Mouse (Mus musculus) limb, embryonic 15.5 days (tissue): ENCODE results near the gene Mthfsd. TPM values are rescaled to one million over a fixed set of nuclear protein-coding genes. Genes with fewer than 3 reads are reported as not detected.

Source experiments
- ATAC-seq: fragments of 200-750 bp; cut with Nextera tagmentation; 2 replicates; pipeline ENCODE4 v1.8.0; 2017; ENCODE audit warnings: low read depth, moderate TSS enrichment; ENCODE audit not compliant: insufficient number of reproducible peaks, low FRiP score, low TSS enrichment
- H3K27ac ChIP-seq: fragments of 300-500 bp; sonication (generic); 2 replicates; pipeline ENCODE4 v1.5.1; 2015; ENCODE audit warnings: moderate library complexity, mild to moderate bottlenecking, inconsistent platforms
- H3K27me3 ChIP-seq: fragments of 300-500 bp; sonication (generic); 2 replicates; pipeline ENCODE4 v1.6.1; 2015; ENCODE audit warnings: inconsistent platforms
- H3K36me3 ChIP-seq: fragments of 300-500 bp; sonication (generic); 2 replicates; pipeline ENCODE4 v1.6.1; 2015; ENCODE audit warnings: inconsistent platforms
- H3K4me1 ChIP-seq: fragments of 300-500 bp; sonication (generic); 2 replicates; pipeline ENCODE4 v1.6.1; 2015; ENCODE audit warnings: inconsistent platforms
- H3K4me2 ChIP-seq: fragments of 300-500 bp; sonication (generic); 2 replicates; pipeline ENCODE4 v1.6.1; 2015; ENCODE audit warnings: mild to moderate bottlenecking, inconsistent platforms
- H3K4me3 ChIP-seq: fragments of 300-500 bp; sonication (generic); 2 replicates; pipeline ENCODE4 v1.5.1; 2015; ENCODE audit warnings: mild to moderate bottlenecking, inconsistent platforms
- H3K9ac ChIP-seq: fragments of 300-500 bp; sonication (generic); 2 replicates; pipeline ENCODE4 v1.6.1; 2015; ENCODE audit warnings: inconsistent platforms
- H3K9me3 ChIP-seq: fragments of 300-500 bp; sonication (generic); 2 replicates; pipeline ENCODE4 v1.6.1; 2016; ENCODE audit warnings: inconsistent platforms
- WGBS: fragments of 180-500 bp; shearing (Covaris S2); methylation state at CpG from one replicate; pipeline ENCODE4 v1.1.7; 2015; 5-methylcytosine and 5-hydroxymethylcytosine counted together
- polyA plus RNA-seq: library from polyadenylated mRNA; unstranded; fragments of >200 nt; fragmentation: Nextera tagmentation; extraction: Ambion mirVana; gene quantifications from 2 replicates; pipeline ENCODE4 v1.2.1, GENCODE M21; 2015

The Mthfsd gene
- polyA plus RNA-seq, 1 experiment from 2014 or later, result 62.0 TPM

DNA sequence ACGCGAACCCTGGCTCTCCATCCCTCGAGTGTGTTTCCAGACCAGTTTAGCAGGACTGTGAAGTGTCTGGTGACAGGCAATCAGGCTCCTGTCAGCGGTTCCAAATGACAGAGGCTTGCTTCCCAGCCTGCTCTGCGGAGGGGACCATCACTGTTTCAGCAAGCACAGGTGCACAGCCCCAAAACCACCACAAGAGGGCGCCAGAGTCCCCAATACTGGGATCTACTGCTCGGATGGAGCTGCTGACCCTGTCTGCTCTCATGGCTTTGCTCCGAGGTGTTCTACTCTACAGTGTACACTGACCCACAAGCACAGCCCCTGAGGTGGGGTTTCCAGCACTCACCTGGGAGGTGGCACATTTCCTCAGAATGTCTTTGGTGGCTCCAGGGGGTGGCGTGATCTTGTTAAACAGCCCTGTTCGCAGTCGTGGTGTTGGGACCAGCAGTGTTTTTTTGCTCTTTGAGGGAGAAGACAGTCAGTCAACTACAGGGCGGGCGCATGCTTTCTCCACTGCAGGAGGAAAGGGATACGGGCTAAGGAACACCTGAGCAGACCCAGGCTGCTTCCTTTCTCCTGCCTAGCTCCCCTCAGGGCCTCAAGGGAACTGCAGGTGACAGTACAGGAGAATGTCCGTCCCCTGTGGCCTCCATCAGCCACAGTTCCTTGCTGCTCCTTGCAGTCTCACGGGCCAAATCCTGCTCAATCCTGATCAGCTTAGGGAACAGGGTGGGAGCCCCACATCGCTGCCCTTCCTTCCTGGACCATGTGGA, 4.0 kb downstream of the Mthfsd start:
- H3K9me3 ChIP-seq, result no peaks in the 10 kb centered on the region
- H3K27ac ChIP-seq, result no peak overlapping the region
- H3K36me3 ChIP-seq, result peaks cover 61% of the 10 kb centered on the region
- no peak overlapping the region for H3K9ac ChIP-seq
- H3K27me3 ChIP-seq, result no peaks in the 10 kb centered on the region
- no peak for ATAC-seq
- no peak overlapping the region for H3K4me2 ChIP-seq
- H3K4me3 ChIP-seq, result no peak overlapping the region
- H3K4me1 ChIP-seq, result peaks cover 13% of the 10 kb centered on the region
- 48% methylated on average over 17 of the region's 17 CpGs for WGBS

- no peak overlapping the region for H3K27ac ChIP-seq
These were observed 14.7 kb downstream of the Mthfsd start for GRCm38 (mm10) chr8:121093496-121093895.

DNA sequence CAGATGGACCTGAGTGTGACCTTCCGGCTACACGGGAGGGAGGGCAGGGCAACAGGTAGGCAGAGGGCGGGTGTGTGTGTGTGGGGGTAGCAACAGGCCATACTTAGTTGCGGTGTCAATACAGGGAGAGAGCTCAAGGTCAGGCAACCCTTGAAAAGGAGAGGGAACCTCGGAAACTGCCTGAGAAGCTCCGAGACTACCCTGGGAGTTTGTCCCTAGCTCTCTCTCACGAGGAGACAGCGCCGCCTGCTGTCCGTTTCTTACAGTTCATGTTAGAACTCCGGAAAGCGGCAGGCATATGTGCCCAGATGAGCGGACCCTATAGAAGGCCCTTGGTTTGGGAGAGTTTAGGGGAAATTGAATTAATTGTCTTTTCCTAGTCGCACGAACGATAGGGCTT, 15.6 kb downstream of the Mthfsd start:
- peak; percentile 46; the same call in 1 of the 2 replicates for ATAC-seq
- no peak overlapping the region for H3K27ac ChIP-seq
- H3K4me2 ChIP-seq, result no peak overlapping the region
- peaks cover 15% of the 10 kb centered on the region for H3K4me1 ChIP-seq
- no peaks in the 10 kb centered on the region for H3K9me3 ChIP-seq
- H3K36me3 ChIP-seq, result peaks cover 8% of the 10 kb centered on the region
- H3K9ac ChIP-seq, result no peak overlapping the region
- H3K27me3 ChIP-seq, result peaks cover 68% of the 10 kb centered on the region
- H3K4me3 ChIP-seq, result no peak overlapping the region
- WGBS, result 3% methylated on average over 16 of the region's 16 CpGs

More at GRCm38 (mm10) chr8:121093496-121093895, 14.7 kb downstream of the Mthfsd start:
- 63% methylated on average over 6 of the region's 6 CpGs for WGBS
- no peak overlapping the region for H3K4me2 ChIP-seq
- H3K36me3 ChIP-seq, result peaks cover 17% of the 10 kb centered on the region
- H3K4me1 ChIP-seq, result peaks cover 15% of the 10 kb centered on the region
- no peak overlapping the region for H3K9ac ChIP-seq
- peak; percentile 38; the same call in 1 of the 2 replicates for ATAC-seq
- no peaks in the 10 kb centered on the region for H3K9me3 ChIP-seq
- no peak overlapping the region for H3K4me3 ChIP-seq
- H3K27me3 ChIP-seq, result peaks cover 61% of the 10 kb centered on the region

- Histone ChIP-seq H3K36me3 (peaks cover 4% of the 10 kb centered on the region), H3K9ac (no peak overlapping the region), H3K9me3 (no peaks in the 10 kb centered on the region), H3K4me1 (peaks cover 15% of the 10 kb centered on the region), H3K4me3 (no peak overlapping the region), H3K27ac (no peak overlapping the region), H3K4me2 (no peak overlapping the region), H3K27me3 (peaks cover 73% of the 10 kb centered on the region)
- ATAC-seq, result no peak
- 24% methylated on average over 6 of the region's 6 CpGs for WGBS
These were observed 16.1 kb downstream of the Mthfsd start for GRCm38 (mm10) chr8:121092141-121092540.

DNA sequence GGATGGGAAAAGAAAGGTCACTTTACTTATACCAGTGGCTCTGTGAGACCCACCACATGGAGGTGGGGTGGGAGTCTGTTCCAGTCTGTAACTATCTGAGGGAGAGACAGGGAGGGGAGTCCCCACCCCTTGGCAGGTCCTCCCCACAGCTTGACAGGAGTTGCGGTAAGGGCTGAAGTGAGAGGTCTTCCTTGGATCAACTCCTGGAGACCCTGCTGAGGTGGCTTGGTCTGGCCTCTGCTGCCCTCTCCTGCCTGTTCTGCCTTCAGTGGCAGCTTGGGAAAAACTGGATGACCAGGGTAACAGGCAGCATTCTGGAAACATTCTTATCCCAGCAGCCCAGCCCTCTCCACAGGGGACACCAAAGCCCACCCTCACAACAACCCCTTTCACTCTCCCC, 17.5 kb downstream of the Mthfsd start:
- H3K4me1 ChIP-seq, result peaks cover 15% of the 10 kb centered on the region
- H3K4me3 ChIP-seq, result no peak overlapping the region
- WGBS, result 0% methylated on average over 1 of the region's 1 CpGs
- H3K36me3 ChIP-seq, result no peaks in the 10 kb centered on the region
- H3K27me3 ChIP-seq, result peaks cover 87% of the 10 kb centered on the region
- H3K9me3 ChIP-seq, result no peaks in the 10 kb centered on the region
- no peak overlapping the region for H3K4me2 ChIP-seq
- ATAC-seq, result no peak
- H3K27ac ChIP-seq, result no peak overlapping the region
- no peak overlapping the region for H3K9ac ChIP-seq

DNA sequence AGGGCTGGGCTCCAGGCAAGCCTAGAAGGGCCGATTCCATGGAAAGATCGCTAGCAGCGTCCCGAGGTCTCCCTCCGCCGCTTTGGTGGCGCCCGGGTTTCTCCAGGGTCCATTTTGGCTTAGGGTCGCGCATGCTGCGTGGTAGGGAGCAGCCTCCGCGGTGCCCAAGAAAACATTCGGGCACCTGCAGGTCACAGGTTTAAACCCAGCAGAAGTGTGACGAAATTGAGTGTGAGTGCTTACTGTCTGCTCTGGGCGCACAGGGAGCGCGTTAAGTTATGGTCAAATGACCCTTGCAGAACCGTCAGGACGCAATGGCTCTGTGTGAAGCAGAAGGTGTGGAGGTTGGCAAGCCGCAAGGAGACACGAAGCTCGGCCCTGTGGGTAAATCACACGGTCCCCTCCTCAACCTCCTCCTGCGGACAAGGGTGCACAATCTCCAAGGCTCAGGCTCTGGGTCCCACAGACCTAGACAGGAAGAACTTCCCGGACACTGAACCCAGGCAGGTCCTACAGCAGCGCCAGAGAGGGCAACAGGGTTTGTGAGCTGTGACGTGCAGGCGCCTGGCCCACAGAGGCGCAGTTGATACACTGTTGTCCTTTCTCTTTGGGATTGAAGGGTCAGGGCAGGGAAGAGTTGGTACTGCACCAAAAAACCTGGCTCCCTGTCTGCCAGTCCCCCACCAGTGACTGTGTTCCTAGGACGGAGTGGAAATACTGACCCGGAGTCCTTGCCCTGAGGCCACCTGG, 18.4 kb downstream of the Mthfsd start:
- peaks cover 20% of the 10 kb centered on the region for H3K4me1 ChIP-seq
- H3K9me3 ChIP-seq, result no peaks in the 10 kb centered on the region
- H3K27ac ChIP-seq, result no peak overlapping the region
- no peak overlapping the region for H3K9ac ChIP-seq
- ATAC-seq, result no peak
- no peak overlapping the region for H3K4me2 ChIP-seq
- 8% methylated on average over 32 of the region's 32 CpGs for WGBS
- peaks cover 97% of the 10 kb centered on the region for H3K27me3 ChIP-seq
- no peaks in the 10 kb centered on the region for H3K36me3 ChIP-seq
- H3K4me3 ChIP-seq, result no peak overlapping the region

- H3K27ac ChIP-seq, result no peak overlapping the region
- no peaks in the 10 kb centered on the region for H3K36me3 ChIP-seq
- peaks cover 27% of the 10 kb centered on the region for H3K4me1 ChIP-seq
- ATAC-seq, result no peak
- no peak overlapping the region for H3K4me2 ChIP-seq
- WGBS, result 5% methylated on average over 40 of the region's 40 CpGs
- H3K4me3 ChIP-seq, result no peak overlapping the region
- H3K27me3 ChIP-seq, result peaks cover 98% of the 10 kb centered on the region
- H3K9ac ChIP-seq, result no peak overlapping the region
- H3K9me3 ChIP-seq, result no peaks in the 10 kb centered on the region
These were observed 19.1 kb downstream of the Mthfsd start for GRCm38 (mm10) chr8:121088871-121089630.

DNA sequence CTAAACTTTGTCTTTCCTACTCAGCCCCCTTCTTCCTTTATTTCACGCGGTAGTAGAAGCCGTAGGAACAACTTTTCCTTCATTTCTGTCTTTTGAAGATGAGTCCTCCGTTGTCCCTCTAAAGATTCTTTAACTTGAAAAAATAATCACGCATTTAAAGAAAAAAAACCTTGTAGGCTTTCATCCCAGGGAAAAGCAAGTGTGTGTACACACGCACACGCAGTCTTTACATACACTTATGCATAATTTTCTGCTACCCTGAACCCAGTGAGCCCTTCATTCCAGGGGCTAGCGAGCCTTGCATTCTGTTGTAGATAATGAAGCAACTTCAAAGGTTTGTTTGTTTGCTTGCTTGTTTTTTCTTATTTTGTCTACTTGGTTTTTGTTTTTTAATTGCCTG, 19.9 kb downstream of the Mthfsd start:
- H3K9me3 ChIP-seq, result no peaks in the 10 kb centered on the region
- H3K36me3 ChIP-seq, result no peaks in the 10 kb centered on the region
- 9% methylated on average over 8 of the region's 8 CpGs for WGBS
- no peak overlapping the region for H3K4me3 ChIP-seq
- peaks cover 98% of the 10 kb centered on the region for H3K27me3 ChIP-seq
- no peak overlapping the region for H3K4me2 ChIP-seq
- H3K27ac ChIP-seq, result no peak overlapping the region
- ATAC-seq, result no peak
- no peak overlapping the region for H3K9ac ChIP-seq
- peaks cover 31% of the 10 kb centered on the region for H3K4me1 ChIP-seq

GRCm38 (mm10) chr8:121086004-121086900, 21.9 kb downstream of the Mthfsd start:
- no peak overlapping the region for H3K9ac ChIP-seq
- H3K9me3 ChIP-seq, result no peaks in the 10 kb centered on the region
- ATAC-seq, result no peak
- H3K27me3 ChIP-seq, result peaks cover 99% of the 10 kb centered on the region
- no peaks in the 10 kb centered on the region for H3K36me3 ChIP-seq
- peaks cover 32% of the 10 kb centered on the region for H3K4me1 ChIP-seq
- WGBS, result 39% methylated on average over 19 of the region's 19 CpGs
- no peak overlapping the region for H3K27ac ChIP-seq
- H3K4me2 ChIP-seq, result no peak overlapping the region
- H3K4me3 ChIP-seq, result no peak overlapping the region

DNA sequence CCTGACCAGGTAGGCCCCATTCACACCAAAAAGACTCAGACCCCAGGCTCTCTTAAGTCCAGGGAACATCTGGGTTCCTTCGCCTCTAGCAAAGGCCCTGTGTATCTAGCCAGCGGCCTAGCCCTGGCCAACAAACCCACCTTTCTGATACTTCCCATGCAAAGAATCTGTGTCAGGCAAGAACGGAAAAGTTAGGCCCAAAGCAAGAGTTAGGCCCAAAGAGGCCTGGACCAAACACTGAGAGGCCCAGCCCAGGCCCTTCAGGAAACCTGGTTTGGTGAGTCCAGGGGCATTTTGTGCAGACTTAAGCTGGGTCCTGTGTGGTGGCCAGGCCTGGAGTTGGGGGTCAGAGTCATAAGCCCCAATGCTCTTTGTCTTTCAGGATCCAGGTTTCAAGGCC, 22.6 kb downstream of the Mthfsd start:
- Histone ChIP-seq H3K4me3 (no peak overlapping the region), H3K27ac (no peak overlapping the region), H3K9me3 (no peaks in the 10 kb centered on the region), H3K36me3 (no peaks in the 10 kb centered on the region), H3K4me2 (no peak overlapping the region), H3K4me1 (peaks cover 36% of the 10 kb centered on the region), H3K27me3 (peaks cover 99% of the 10 kb centered on the region), H3K9ac (no peak overlapping the region)
- no peak for ATAC-seq
- 74% methylated on average over 3 of the region's 3 CpGs for WGBS

DNA sequence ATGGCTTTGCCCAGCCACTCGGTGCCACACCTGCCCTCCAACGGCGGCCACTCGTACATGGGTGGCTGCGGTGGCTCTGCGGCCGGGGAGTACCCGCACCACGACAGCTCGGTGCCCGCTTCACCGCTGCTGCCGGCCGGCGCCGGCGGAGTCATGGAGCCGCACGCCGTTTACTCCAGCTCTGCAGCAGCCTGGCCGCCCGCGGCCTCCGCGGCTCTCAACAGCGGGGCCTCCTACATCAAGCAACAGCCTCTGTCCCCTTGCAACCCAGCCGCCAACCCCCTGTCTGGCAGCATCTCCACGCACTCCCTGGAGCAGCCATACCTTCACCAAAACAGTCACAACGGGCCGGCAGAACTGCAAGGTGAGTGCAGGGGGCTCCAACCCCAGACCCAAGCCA, 23.2 kb downstream of the Mthfsd start:
- H3K27me3 ChIP-seq, result peaks cover 99% of the 10 kb centered on the region
- H3K36me3 ChIP-seq, result no peaks in the 10 kb centered on the region
- H3K4me1 ChIP-seq, result peaks cover 40% of the 10 kb centered on the region
- no peaks in the 10 kb centered on the region for H3K9me3 ChIP-seq
- H3K4me3 ChIP-seq, result peak overlapping the region; percentile 57
- WGBS, result 8% methylated on average over 30 of the region's 30 CpGs
- no peak overlapping the region for H3K27ac ChIP-seq
- H3K4me2 ChIP-seq, result peak overlapping the region; percentile 99
- H3K9ac ChIP-seq, result no peak overlapping the region
- no peak for ATAC-seq
